Mouse (Mus musculus) T-helper 1 cell (primary cell): ENCODE data around the gene Nup98.

ENCODE experiments used
- in situ Hi-C: fragments of 300-600 bp; cut with MboI, MseI; formaldehyde crosslinking; loops from one replicate; pipeline ENCODE4 v1.15.1; 2025; ENCODE audit warnings: high pct_unique_total_duplicates

Gene Nup98

GRCm38 (mm10) chr7:102076714-102077296, 133.2 kb downstream of the Nup98 start:
- in situ Hi-C loops = loop anchor here (5.0 kb wide), 1 partner anchor 415 kb away; the partner anchor contains the start of gene Clpb
